Mouse (Mus musculus): ENCODE data around the gene Hip1. TPM values are rescaled to one million over a fixed set of nuclear protein-coding genes. Genes with fewer than 3 reads are reported as not detected.
"Not testable (repeated sequence)": the region's sequence is repeated elsewhere in the genome, so short reads cannot be mapped to it uniquely, and the experiment has no call there.

Gene Hip1
- polyA plus RNA-seq, 1 experiment from 2014 or later, result 32.7 TPM

DNA sequence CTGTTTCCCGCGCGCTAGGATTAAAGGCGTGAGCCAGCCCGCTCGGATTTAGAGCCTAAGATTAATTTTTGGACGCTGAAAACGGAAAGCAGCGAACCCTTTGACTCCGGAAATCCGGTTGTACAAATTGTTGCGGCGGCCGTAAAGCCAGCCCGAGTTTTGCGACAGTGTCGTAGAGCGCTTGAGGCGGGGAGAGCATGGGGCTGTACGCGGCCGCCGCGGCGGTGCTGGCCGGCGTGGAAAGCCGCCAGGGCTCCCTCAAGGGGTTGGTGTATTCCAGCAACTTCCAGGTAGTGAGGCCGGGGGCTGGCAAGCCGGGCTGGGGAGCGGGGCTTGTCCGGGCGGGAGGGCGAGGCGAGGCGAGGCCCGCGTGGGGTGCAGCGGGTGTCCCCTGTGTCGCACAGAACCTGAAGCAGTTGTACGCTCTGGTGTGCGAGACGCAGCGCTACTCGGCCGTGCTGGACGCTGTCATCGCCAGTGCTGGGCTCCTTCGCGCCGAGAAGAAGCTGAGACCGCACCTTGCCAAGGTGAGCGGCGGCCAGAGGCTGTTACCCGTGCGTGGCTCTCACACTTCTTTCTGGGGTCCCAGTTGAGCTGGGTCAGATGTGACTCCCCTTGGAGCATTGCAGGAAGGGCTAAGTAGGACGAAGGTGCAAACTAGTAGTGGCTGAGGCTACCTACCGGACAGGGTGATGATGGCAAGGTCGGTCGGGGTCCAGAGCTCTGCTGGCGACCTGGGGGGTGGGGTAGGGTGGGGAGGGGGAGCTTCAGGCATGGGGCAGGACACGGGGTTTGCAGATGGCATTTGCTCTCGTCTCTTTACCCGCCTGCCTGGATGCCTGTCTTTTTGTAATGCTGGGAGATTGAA lies 174.9 kb downstream of the Hip1 start, which contains the start of gene Nsun5:
TSS of gene Nsun5 (plus strand) at position 167 of the 868 bp plus-strand sequence.
- WGBS, result under 1% methylated on average over 64 of the region's 64 CpGs
- peaks cover 11% of the 10 kb centered on the region for H3K4me1 ChIP-seq (replicated peaks; ENCODE audit: control insufficient read depth, insufficient read depth, low read length)
- DNase-seq (ENCODE audit: low spot score) (peak; percentile 100), ATAC-seq (replicated peaks; ENCODE audit: low FRiP score, low TSS enrichment, low read depth) (peak; percentile 73)
- peak within 1 kb of the TSS; percentile 67 for H3K27ac ChIP-seq (ENCODE audit: low read depth)
- no peaks in the 10 kb centered on the region for H3K27me3 ChIP-seq (replicated peaks; ENCODE audit: control insufficient read depth, insufficient read depth, low read length)
- H3K4me3 ChIP-seq (ENCODE audit: low read depth, low read length), result peak within 1 kb of the TSS; percentile 94
- peak within 1 kb of the TSS; percentile 84 for H3K4me2 ChIP-seq (ENCODE audit: low read length)
- H3K9me3 ChIP-seq (ENCODE audit: control insufficient read depth, low read length), result no peaks in the 10 kb centered on the region
- peaks cover 31% of the 10 kb centered on the region for H3K36me3 ChIP-seq (ENCODE audit: control insufficient read depth, insufficient read depth, low read length)
- H3K9ac ChIP-seq (ENCODE audit: low read length), result peak within 1 kb of the TSS; percentile 76

DNA sequence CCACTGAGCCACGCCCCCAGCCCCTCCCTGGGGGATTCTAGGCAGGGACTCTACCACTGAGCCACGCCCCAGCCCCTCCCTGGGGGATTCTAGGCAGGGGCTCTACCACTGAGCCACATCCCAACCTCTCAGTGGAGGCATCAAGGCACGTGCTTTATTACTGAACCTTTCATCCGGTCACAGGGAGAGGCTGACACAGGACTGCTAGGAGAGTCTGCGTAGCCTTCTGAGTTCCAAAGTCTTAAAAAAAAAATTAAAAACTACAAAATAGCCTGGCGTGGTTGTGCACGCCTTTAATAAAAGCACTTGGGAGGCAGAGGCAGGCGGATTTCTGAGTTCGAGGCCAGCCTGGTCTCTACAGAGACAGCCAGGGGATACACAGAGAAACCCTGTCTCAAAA lies 175.7 kb downstream of the Hip1 start:
- not testable (repeated sequence) for DNase-seq (ENCODE audit: low spot score); ATAC-seq (replicated peaks; ENCODE audit: low FRiP score, low TSS enrichment, low read depth); H3K9me3 ChIP-seq (ENCODE audit: control insufficient read depth, low read length); H3K27me3 ChIP-seq (replicated peaks; ENCODE audit: control insufficient read depth, insufficient read depth, low read length)
- Histone ChIP-seq H3K36me3 (ENCODE audit: control insufficient read depth, insufficient read depth, low read length) (peaks cover 23% of the 10 kb centered on the region), H3K9ac (ENCODE audit: low read length) (peak overlapping the region; percentile 76), H3K27ac (ENCODE audit: low read depth) (peak overlapping the region; percentile 67), H3K4me1 (replicated peaks; ENCODE audit: control insufficient read depth, insufficient read depth, low read length) (peaks cover 11% of the 10 kb centered on the region), H3K4me2 (ENCODE audit: low read length) (peak overlapping the region; percentile 84), H3K4me3 (ENCODE audit: low read depth, low read length) (peak overlapping the region; percentile 94)
- WGBS, result 58% methylated on average over 9 of the region's 9 CpGs

GRCm38 (mm10) chr5:135368312-135368711 lies 176.6 kb downstream of the Hip1 start:
- Histone ChIP-seq H3K4me3 (ENCODE audit: low read depth, low read length) (no peak overlapping the region), H3K27ac (ENCODE audit: low read depth) (no peak overlapping the region), H3K4me2 (ENCODE audit: low read length) (no peak overlapping the region), H3K27me3 (replicated peaks; ENCODE audit: control insufficient read depth, insufficient read depth, low read length) (no peaks in the 10 kb centered on the region), H3K9ac (ENCODE audit: low read length) (no peak overlapping the region), H3K36me3 (ENCODE audit: control insufficient read depth, insufficient read depth, low read length) (peaks cover 14% of the 10 kb centered on the region), H3K4me1 (replicated peaks; ENCODE audit: control insufficient read depth, insufficient read depth, low read length) (peaks cover 11% of the 10 kb centered on the region), H3K9me3 (ENCODE audit: control insufficient read depth, low read length) (no peaks in the 10 kb centered on the region)
- WGBS, result 83% methylated on average over 6 of the region's 6 CpGs
- no peak for ATAC-seq (replicated peaks; ENCODE audit: low FRiP score, low TSS enrichment, low read depth)
- DNase-seq (ENCODE audit: low spot score), result no peak

- DNase-seq (ENCODE audit: low spot score), result no peak
- H3K4me1 ChIP-seq (replicated peaks; ENCODE audit: control insufficient read depth, insufficient read depth, low read length), result peaks cover 11% of the 10 kb centered on the region
- no peak overlapping the region for H3K4me2 ChIP-seq (ENCODE audit: low read length)
- peaks cover 10% of the 10 kb centered on the region for H3K36me3 ChIP-seq (ENCODE audit: control insufficient read depth, insufficient read depth, low read length)
- no peak overlapping the region for H3K27ac ChIP-seq (ENCODE audit: low read depth)
- H3K27me3 ChIP-seq (replicated peaks; ENCODE audit: control insufficient read depth, insufficient read depth, low read length), result no peaks in the 10 kb centered on the region
- WGBS, result 59% methylated on average over 6 of the region's 6 CpGs
- no peak overlapping the region for H3K9ac ChIP-seq (ENCODE audit: low read length)
- ATAC-seq (replicated peaks; ENCODE audit: low FRiP score, low TSS enrichment, low read depth), result no peak
- H3K4me3 ChIP-seq (ENCODE audit: low read depth, low read length), result no peak overlapping the region
- no peaks in the 10 kb centered on the region for H3K9me3 ChIP-seq (ENCODE audit: control insufficient read depth, low read length)
Measured at GRCm38 (mm10) chr5:135367841-135368240, 177.1 kb downstream of the Hip1 start.

DNA sequence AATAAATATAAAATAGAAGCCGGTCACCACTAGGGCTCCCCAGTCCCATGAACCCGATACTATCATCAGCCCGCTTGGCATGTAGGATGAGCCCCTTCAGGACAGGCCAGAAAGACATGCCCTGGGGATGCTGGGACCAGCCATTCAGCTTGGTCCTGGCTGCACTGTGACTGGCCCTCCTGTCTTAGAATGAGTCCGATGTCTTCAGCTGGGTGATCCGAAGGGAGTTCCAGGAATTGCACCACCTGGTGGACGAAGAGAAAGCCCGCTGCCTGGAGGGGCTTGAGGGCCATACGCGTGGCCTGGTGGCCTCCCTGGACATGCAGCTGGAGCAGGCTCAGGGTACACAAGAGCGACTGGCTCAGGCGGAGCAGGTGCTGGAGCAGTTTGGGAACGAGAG lies 181.4 kb downstream of the Hip1 start:
- Histone ChIP-seq H3K9ac (ENCODE audit: low read length) (no peak overlapping the region), H3K27me3 (replicated peaks; ENCODE audit: control insufficient read depth, insufficient read depth, low read length) (no peaks in the 10 kb centered on the region), H3K36me3 (ENCODE audit: control insufficient read depth, insufficient read depth, low read length) (no peaks in the 10 kb centered on the region), H3K4me2 (ENCODE audit: low read length) (no peak overlapping the region), H3K4me3 (ENCODE audit: low read depth, low read length) (no peak overlapping the region), H3K27ac (ENCODE audit: low read depth) (no peak overlapping the region), H3K4me1 (replicated peaks; ENCODE audit: control insufficient read depth, insufficient read depth, low read length) (no peaks in the 10 kb centered on the region), H3K9me3 (ENCODE audit: control insufficient read depth, low read length) (no peaks in the 10 kb centered on the region)
- DNase-seq (ENCODE audit: low spot score) (peak; percentile 61), ATAC-seq (replicated peaks; ENCODE audit: low FRiP score, low TSS enrichment, low read depth) (peak; percentile 75; the same call in 1 of the 2 replicates)
- 36% methylated on average over 12 of the region's 12 CpGs for WGBS

- ATAC-seq (replicated peaks; ENCODE audit: low FRiP score, low TSS enrichment, low read depth), result no peak
- H3K4me2 ChIP-seq (ENCODE audit: low read length), result no peak overlapping the region
- no peak overlapping the region for H3K9ac ChIP-seq (ENCODE audit: low read length)
- 86% methylated on average over 3 of the region's 3 CpGs for WGBS
- H3K9me3 ChIP-seq (ENCODE audit: control insufficient read depth, low read length), result no peaks in the 10 kb centered on the region
- no peak for DNase-seq (ENCODE audit: low spot score)
- H3K4me3 ChIP-seq (ENCODE audit: low read depth, low read length), result no peak overlapping the region
- H3K36me3 ChIP-seq (ENCODE audit: control insufficient read depth, insufficient read depth, low read length), result no peaks in the 10 kb centered on the region
- H3K27me3 ChIP-seq (replicated peaks; ENCODE audit: control insufficient read depth, insufficient read depth, low read length), result no peaks in the 10 kb centered on the region
- H3K4me1 ChIP-seq (replicated peaks; ENCODE audit: control insufficient read depth, insufficient read depth, low read length), result no peaks in the 10 kb centered on the region
- no peak overlapping the region for H3K27ac ChIP-seq (ENCODE audit: low read depth)
Measured at GRCm38 (mm10) chr5:135362572-135362971, 182.3 kb downstream of the Hip1 start.

GRCm38 (mm10) chr5:135359772-135360171 lies 185.1 kb downstream of the Hip1 start:
- ATAC-seq (replicated peaks; ENCODE audit: low FRiP score, low TSS enrichment, low read depth) (no peak), DNase-seq (ENCODE audit: low spot score) (no peak)
- H3K4me1 ChIP-seq (replicated peaks; ENCODE audit: control insufficient read depth, insufficient read depth, low read length), result no peaks in the 10 kb centered on the region
- no peak overlapping the region for H3K9ac ChIP-seq (ENCODE audit: low read length)
- 81% methylated on average over 2 of the region's 2 CpGs for WGBS
- no peaks in the 10 kb centered on the region for H3K9me3 ChIP-seq (ENCODE audit: control insufficient read depth, low read length)
- no peak overlapping the region for H3K4me3 ChIP-seq (ENCODE audit: low read depth, low read length)
- H3K27me3 ChIP-seq (replicated peaks; ENCODE audit: control insufficient read depth, insufficient read depth, low read length), result no peaks in the 10 kb centered on the region
- no peak overlapping the region for H3K27ac ChIP-seq (ENCODE audit: low read depth)
- H3K36me3 ChIP-seq (ENCODE audit: control insufficient read depth, insufficient read depth, low read length), result no peaks in the 10 kb centered on the region
- no peak overlapping the region for H3K4me2 ChIP-seq (ENCODE audit: low read length)

GRCm38 (mm10) chr5:135357556-135357955 lies 187.4 kb downstream of the Hip1 start:
- WGBS, result 87% methylated on average over 2 of the region's 2 CpGs
- ATAC-seq (replicated peaks; ENCODE audit: low FRiP score, low TSS enrichment, low read depth) (no peak), DNase-seq (ENCODE audit: low spot score) (no peak)
- no peaks in the 10 kb centered on the region for H3K36me3 ChIP-seq (ENCODE audit: control insufficient read depth, insufficient read depth, low read length)
- H3K4me2 ChIP-seq (ENCODE audit: low read length), result no peak overlapping the region
- no peak overlapping the region for H3K9ac ChIP-seq (ENCODE audit: low read length)
- H3K27ac ChIP-seq (ENCODE audit: low read depth), result no peak overlapping the region
- peaks cover 17% of the 10 kb centered on the region for H3K27me3 ChIP-seq (replicated peaks; ENCODE audit: control insufficient read depth, insufficient read depth, low read length)
- no peaks in the 10 kb centered on the region for H3K4me1 ChIP-seq (replicated peaks; ENCODE audit: control insufficient read depth, insufficient read depth, low read length)
- no peak overlapping the region for H3K4me3 ChIP-seq (ENCODE audit: low read depth, low read length)
- H3K9me3 ChIP-seq (ENCODE audit: control insufficient read depth, low read length), result no peaks in the 10 kb centered on the region
